ENCODE assay signal across 10 mouse cellular contexts in the genomic region with DNA sequence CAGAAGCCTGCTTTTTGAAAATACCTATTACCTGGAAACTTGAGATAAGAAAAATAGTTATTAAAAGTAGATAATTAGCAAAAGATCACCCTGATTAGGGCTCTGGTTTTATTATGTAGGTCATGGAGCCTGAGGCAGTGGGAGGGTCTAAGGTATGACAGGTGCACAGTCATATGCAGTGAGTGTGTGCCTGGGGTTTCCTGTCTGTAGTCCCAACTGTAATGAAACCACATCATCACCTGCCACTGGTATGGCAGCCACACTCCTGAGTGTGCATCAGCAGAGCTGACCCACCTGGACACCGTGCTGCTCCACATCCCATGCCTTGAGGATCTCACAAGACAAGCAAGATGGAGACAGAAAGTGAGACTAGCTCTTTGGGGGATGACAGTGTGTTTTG. TPM values are rescaled to one million over a fixed set of nuclear protein-coding genes. Genes with fewer than 3 reads are reported as not detected.
DNase-seq lines count a peak whose midpoint lies in the region; ATAC-seq lines count a peak whose summit lies in the region.
"Had no signal": no experiment of that assay in that cellular context is flagged by ENCODE, and none has a peak within 500 bp of the region (broad histone marks: within the 10 kb centered on the region; RNA-seq: fewer than 3 reads in every experiment).

A gene (plus strand): TSS at position 351 of the 400 bp plus-strand sequence.

- no peak within 1 kb of the TSS for H3K9ac ChIP-seq in midbrain, embryonic 15.5 days
- no peak within 1 kb of the TSS for H3K9ac ChIP-seq in midbrain, embryonic 11.5 days (ENCODE audit: low read length)
- no peak within 1 kb of the TSS for H3K9ac ChIP-seq in intestine, embryonic 14.5 days (ENCODE audit: low read length)

- H3K27ac ChIP-seq in midbrain, embryonic 15.5 days, result no peak within 1 kb of the TSS
- no peak within 1 kb of the TSS for H3K27ac ChIP-seq in midbrain, embryonic 11.5 days (ENCODE audit: low read depth, low read length)
- no peak within 1 kb of the TSS for H3K27ac ChIP-seq in intestine, embryonic 14.5 days (ENCODE audit: low read depth)

- DNase-seq in gastrocnemius, postnatal 4 days (ENCODE audit: low spot score in 2 of 2), result no peak
- DNase-seq in gastrocnemius, postnatal 36 days, result no peak
- no peak for DNase-seq in midbrain, embryonic 11.5 days (ENCODE audit: low spot score, missing footprints)
- DNase-seq in intestine, embryonic 14.5 days (ENCODE audit: low spot score), result no peak
- peak; percentile 15 for DNase-seq in thymus, postnatal 14 days
- no peak for DNase-seq in urinary bladder, postnatal 14 days (ENCODE audit: low spot score)
- DNase-seq: lung, adult 18-20 months; right cerebral cortex, adult 18-20 months had no signal

- no peaks in the 10 kb centered on the region for H3K9me3 ChIP-seq in midbrain, embryonic 15.5 days
- peaks cover 1% of the 10 kb centered on the region; the same call in 1 of the 2 replicates for H3K9me3 ChIP-seq in midbrain, embryonic 11.5 days (ENCODE audit: control insufficient read depth, low read length)
- no peaks in the 10 kb centered on the region for H3K9me3 ChIP-seq in intestine, embryonic 14.5 days (ENCODE audit: control insufficient read depth, low read length)

- no peak within 1 kb of the TSS for H3K4me2 ChIP-seq in midbrain, embryonic 15.5 days
- no peak within 1 kb of the TSS for H3K4me2 ChIP-seq in midbrain, embryonic 11.5 days
- H3K4me2 ChIP-seq in intestine, embryonic 14.5 days (ENCODE audit: low read length), result no peak within 1 kb of the TSS

- H3K4me3 ChIP-seq in midbrain, embryonic 15.5 days, result no peak within 1 kb of the TSS
- no peak within 1 kb of the TSS for H3K4me3 ChIP-seq in midbrain, embryonic 11.5 days (ENCODE audit: low read depth, low read length)
- no peak within 1 kb of the TSS for H3K4me3 ChIP-seq in intestine, embryonic 14.5 days (ENCODE audit: low read depth, low read length)

- ATAC-seq in midbrain, embryonic 15.5 days (replicated peaks), result no peak
- no peak for ATAC-seq in midbrain, embryonic 11.5 days (ENCODE audit: low FRiP score)
- no peak for ATAC-seq in intestine, embryonic 14.5 days (replicated peaks; ENCODE audit: low FRiP score, low TSS enrichment, low read depth)
- no peak for ATAC-seq in erythroblast, adult 5-6 weeks (replicated peaks; ENCODE audit: low FRiP score, poor library complexity, severe bottlenecking)

- intact Hi-C loops in gastrocnemius, postnatal 36 days (cut with DNase I), result no loop called here

- H3K36me3 ChIP-seq in midbrain, embryonic 15.5 days (replicated peaks), result no peaks in the 10 kb centered on the region
- no peaks in the 10 kb centered on the region for H3K36me3 ChIP-seq in midbrain, embryonic 11.5 days (ENCODE audit: control insufficient read depth, insufficient read depth, low read length)
- no peaks in the 10 kb centered on the region for H3K36me3 ChIP-seq in intestine, embryonic 14.5 days (ENCODE audit: control insufficient read depth, insufficient read depth, low read length)

- H3K27me3 ChIP-seq in midbrain, embryonic 15.5 days (replicated peaks), result no peaks in the 10 kb centered on the region
- H3K27me3 ChIP-seq in midbrain, embryonic 11.5 days (ENCODE audit: control insufficient read depth, insufficient read depth, low read length), result no peaks in the 10 kb centered on the region
- H3K27me3 ChIP-seq in intestine, embryonic 14.5 days (replicated peaks; ENCODE audit: control insufficient read depth, insufficient read depth, low read length), result no peaks in the 10 kb centered on the region

- 0 out of 2 replicates have a peak, but pooled peaks cover 2% of the 10 kb centered on the region for H3K4me1 ChIP-seq in midbrain, embryonic 15.5 days
- no peaks in the 10 kb centered on the region for H3K4me1 ChIP-seq in midbrain, embryonic 11.5 days (ENCODE audit: control insufficient read depth, insufficient read depth, low read length)
- peaks cover 5% of the 10 kb centered on the region for H3K4me1 ChIP-seq in intestine, embryonic 14.5 days (replicated peaks; ENCODE audit: control insufficient read depth, insufficient read depth, low read length)

- 88% methylated on average over 1 of the region's 1 CpGs for WGBS in midbrain, embryonic 15.5 days
- WGBS in midbrain, embryonic 11.5 days, result 96% methylated on average over 1 of the region's 1 CpGs
- 88% methylated on average over 1 of the region's 1 CpGs for WGBS in intestine, embryonic 14.5 days

RNA-seq across cellular contexts. Expression of the gene that starts here (rescaled TPM):
- total RNA-seq in gastrocnemius, postnatal 4 days (2021), result 10 to 100 TPM; 41.7 to 45.6 TPM
- total RNA-seq in gastrocnemius, postnatal 36 days (2021), result 1 to 10 TPM; 4.5 to 6.0 TPM
- polyA plus RNA-seq in midbrain, embryonic 15.5 days (2015; fragmentation: Nextera tagmentation; extraction: Ambion mirVana), result 13.0 and 13.3 TPM in 2 replicates
- 6.9 and 7.2 TPM in 2 replicates for polyA plus RNA-seq in midbrain, embryonic 11.5 days (2014; fragmentation: Nextera tagmentation; extraction: Ambion mirVana)
- polyA plus RNA-seq in intestine, embryonic 14.5 days (2014; fragmentation: Nextera tagmentation; extraction: Ambion mirVana), result 10.6 and 10.8 TPM in 2 replicates
- total RNA-seq in erythroblast, adult 5-6 weeks (2015; ENCODE audit: low replicate concordance), result 1.0 and 1.9 TPM in 2 replicates
- 1.1 and 1.3 TPM in 2 replicates for total RNA-seq in erythroblast, adult 5-6 weeks (2017; ENCODE audit: low replicate concordance)

Comparison
In these comparisons a context has a peak if more than half of its experiments do, and no peak if none do; other contexts are left out.
1. RNA of the gene that starts here (total RNA-seq): 41.7 to 45.6 TPM in gastrocnemius, postnatal 4 days; 4.5 to 6.0 TPM in gastrocnemius, postnatal 36 days and 1.0 to 1.9 TPM in erythroblast, adult 5-6 weeks; every median in the first group is over 4 times any median in the second.